Mouse (Mus musculus) adrenal gland, adult 18-20 months (tissue): Measurements from ENCODE around the gene Cnot11. TPM values are rescaled to one million over a fixed set of nuclear protein-coding genes. Genes with fewer than 3 reads are reported as not detected.
"Not testable (repeated sequence)": the region's sequence is repeated elsewhere in the genome, so short reads cannot be mapped to it uniquely, and the experiment has no call there.

Experiments used
- DNase-seq, 2 experiments: peaks; one replicate each; pipeline ENCODE4 v3.0.0; 2021 to 2022; ENCODE audit warnings: low spot score in 2 of 2
- total RNA-seq, 2 experiments: library from RNA; stranded (reverse); gene quantifications; 1 replicate in 1 of 2; 2 replicates in 1 of 2; pipeline ENCODE4 v1.2.3; 2021

Gene Cnot11
- total RNA-seq, 2 experiments from 2014 or later = 15.3 to 16.7 TPM

GRCm38 (mm10) chr1:39577253-39577705 is 42.5 kb downstream of the Cnot11 start, which contains the start of gene Rnf149:
TSS of gene Rnf149 (minus strand) at chr1:39577405.
- peak; percentile 99 to 100 for DNase-seq

GRCm38 (mm10) chr1:39578446-39578845 is 43.7 kb downstream of the Cnot11 start:
- no peak for DNase-seq

- DNase-seq = no peak
These were observed 44.3 kb downstream of the Cnot11 start for GRCm38 (mm10) chr1:39579139-39579538.

GRCm38 (mm10) chr1:39581215-39581614 is 46.4 kb downstream of the Cnot11 start:
- no peak for DNase-seq

- DNase-seq = no peak
These were observed 48.4 kb downstream of the Cnot11 start for GRCm38 (mm10) chr1:39583173-39583572.

- no peak for DNase-seq
These were observed 50.6 kb downstream of the Cnot11 start for GRCm38 (mm10) chr1:39585416-39585815.

GRCm38 (mm10) chr1:39590193-39590592 is 55.4 kb downstream of the Cnot11 start:
- no peak for DNase-seq

GRCm38 (mm10) chr1:39591557-39591956 is 56.8 kb downstream of the Cnot11 start:
- not testable (repeated sequence) for DNase-seq

- DNase-seq = no peak
These were observed 57.3 kb downstream of the Cnot11 start for GRCm38 (mm10) chr1:39592090-39592489.

- DNase-seq = no peak
These were observed 59.0 kb downstream of the Cnot11 start for GRCm38 (mm10) chr1:39593836-39594235.

Other genes with a start within 250 kb of the Cnot11 start
- gene Rpl31, start 167.2 kb upstream of the Cnot11 start, total RNA-seq = 100 to 1,000 TPM; 767 to 781 TPM
- gene Tbc1d8, start 56.2 kb upstream of the Cnot11 start, total RNA-seq = 10 to 100 TPM in 1 of 2 experiments, 1 to 10 TPM in 1; 7.6 to 14.6 TPM
- 10 to 100 TPM; 36.6 to 45.2 TPM for gene Rnf149, start 42.4 kb downstream of the Cnot11 start, total RNA-seq
- gene Creg2, start 116.5 kb downstream of the Cnot11 start, total RNA-seq = under 1 TPM; 0.35 to 0.36 TPM
- not detected for gene Rfx8, start 186.0 kb downstream of the Cnot11 start, total RNA-seq